ENCODE assay signal across 8 mouse cellular contexts in the genomic region with DNA sequence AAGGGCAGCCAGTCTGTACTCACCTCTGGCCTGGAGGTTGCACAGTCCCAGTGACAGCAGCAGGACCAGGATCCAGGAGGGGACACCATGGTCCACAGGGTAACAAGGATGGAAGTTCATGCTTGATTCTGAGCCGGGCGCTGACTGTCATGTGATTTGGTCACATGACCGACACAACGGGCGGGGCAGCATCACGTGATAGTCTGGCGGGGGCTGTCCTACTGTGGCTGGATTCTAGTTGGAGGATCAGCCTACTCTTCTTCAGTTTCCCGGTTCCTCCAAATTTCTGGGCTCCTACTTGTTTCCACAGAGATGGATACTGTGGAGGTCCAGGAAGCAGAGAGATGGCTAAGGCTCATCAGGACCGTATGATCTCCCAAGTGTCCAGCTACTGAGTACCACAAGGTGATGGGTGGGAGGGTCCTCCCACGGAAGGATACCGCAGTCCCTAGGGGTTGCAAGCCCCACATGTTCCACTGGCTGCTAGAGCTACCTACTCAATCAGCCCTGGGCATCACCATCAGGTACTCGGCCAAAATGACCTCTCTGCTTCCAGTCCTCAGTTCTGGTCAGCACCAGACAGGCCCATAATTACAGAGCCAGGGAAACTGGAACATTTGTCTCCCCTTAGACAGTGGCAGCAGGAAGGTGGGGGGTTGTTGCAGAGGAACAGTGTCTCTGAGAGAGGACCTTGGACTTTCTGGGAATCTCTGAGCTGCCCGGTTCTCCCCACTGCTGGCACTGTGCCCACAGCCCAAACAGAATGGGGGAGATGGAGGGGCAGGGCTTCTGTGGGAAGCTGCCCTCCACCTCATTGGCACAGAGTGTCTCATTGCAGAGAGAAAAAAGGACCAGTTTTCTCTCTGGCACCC. TPM values are rescaled to one million over a fixed set of nuclear protein-coding genes. Genes with fewer than 3 reads are reported as not detected.
DNase-seq lines count a peak whose midpoint lies in the region; ATAC-seq and TF ChIP-seq lines count a peak whose summit lies in the region.

A gene (minus strand): TSS at position 152 of the 872 bp plus-strand sequence.

- no peak for TF ChIP-seq CTCF in cerebellum, adult 2 months (IDR thresholded peaks at IDR 0.05; ENCODE audit: borderline replicate concordance, insufficient read depth, low read depth, low read length)
- no peak for TF ChIP-seq CTCF in forebrain, postnatal 0 days (IDR thresholded peaks at IDR 0.05; ENCODE audit: low read depth)
- no peak for TF ChIP-seq CTCF in layer of hippocampus, adult 2 months (conservative IDR thresholded peaks at IDR 0.05)
- no peak for TF ChIP-seq CTCF in lung, adult 2 months (IDR thresholded peaks at IDR 0.05; ENCODE audit: insufficient read depth, low read length)

- ATAC-seq in forebrain, postnatal 0 days: peak; percentile 89
- peak; percentile 88 for ATAC-seq in neural tube, embryonic 15.5 days (ENCODE audit: low FRiP score)

- intact Hi-C loops in heart, postnatal 36 days (cut with DNase I): no loop called here

- 1% methylated on average over 13 of the region's 13 CpGs for WGBS in cerebellum, adult 2 months
- WGBS in forebrain, postnatal 0 days: 5% methylated on average over 13 of the region's 13 CpGs
- WGBS in lung, adult 2 months: 3% methylated on average over 13 of the region's 13 CpGs
- WGBS in neural tube, embryonic 15.5 days: 5% methylated on average over 13 of the region's 13 CpGs

- peak within 1 kb of the TSS; percentile 86 for H3K4me2 ChIP-seq in forebrain, postnatal 0 days (ENCODE audit: low read depth)
- peak within 1 kb of the TSS; percentile 94 for H3K4me2 ChIP-seq in neural tube, embryonic 15.5 days

- peaks cover 8% of the 10 kb centered on the region for H3K4me1 ChIP-seq in cerebellum, adult 2 months (ENCODE audit: control insufficient read depth, insufficient read depth, low read length)
- peaks cover 11% of the 10 kb centered on the region; the same call in 1 of the 2 replicates for H3K4me1 ChIP-seq in forebrain, postnatal 0 days (ENCODE audit: insufficient read depth)
- peaks cover 9% of the 10 kb centered on the region; the same call in 1 of the 2 replicates for H3K4me1 ChIP-seq in lung, adult 2 months (ENCODE audit: control insufficient read depth, insufficient read depth, low read length)
- H3K4me1 ChIP-seq in neural tube, embryonic 15.5 days: peaks cover 29% of the 10 kb centered on the region

- DNase-seq in MN1 (ENCODE audit: low spot score): peak; percentile 88
- peak; percentile 87 to 88 for DNase-seq in cerebellum, adult 2 months
- DNase-seq in forebrain, postnatal 0 days: peak; percentile 89
- peak; percentile 69 to 75 for DNase-seq in heart, postnatal 36 days
- peak; percentile 82 to 87 for DNase-seq in layer of hippocampus, adult 2 months (ENCODE audit: low spot score in 2 of 2)
- peak; percentile 73 for DNase-seq in lung, adult 2 months
- peak; percentile 89 for DNase-seq in testis, postnatal 10 days (ENCODE audit: low spot score)

- H3K27me3 ChIP-seq in cerebellum, adult 2 months (ENCODE audit: control insufficient read depth, insufficient read depth, low read length): no peaks in the 10 kb centered on the region
- no peaks in the 10 kb centered on the region for H3K27me3 ChIP-seq in forebrain, postnatal 0 days (ENCODE audit: insufficient read depth, low read length)
- H3K27me3 ChIP-seq in neural tube, embryonic 15.5 days (replicated peaks): no peaks in the 10 kb centered on the region

- H3K27ac ChIP-seq in cerebellum, adult 2 months (ENCODE audit: insufficient read depth, low read length): 0 out of 2 replicates have a peak within 1 kb of the TSS, but pooled peaks have one; percentile 27
- H3K27ac ChIP-seq in forebrain, postnatal 0 days (ENCODE audit: low read depth, low read length): no peak within 1 kb of the TSS
- peak within 1 kb of the TSS; percentile 72 for H3K27ac ChIP-seq in layer of hippocampus, adult 2 months
- H3K27ac ChIP-seq in neural tube, embryonic 15.5 days (replicated peaks): peak within 1 kb of the TSS; percentile 45; the same call in 1 of the 2 replicates

- peaks cover 22% of the 10 kb centered on the region for H3K36me3 ChIP-seq in forebrain, postnatal 0 days (ENCODE audit: insufficient read depth)
- peaks cover 23% of the 10 kb centered on the region for H3K36me3 ChIP-seq in neural tube, embryonic 15.5 days

- H3K4me3 ChIP-seq in cerebellum, adult 2 months (replicated peaks; ENCODE audit: insufficient read depth, low read depth, low read length): peak within 1 kb of the TSS; percentile 80
- peak within 1 kb of the TSS; percentile 52 for H3K4me3 ChIP-seq in forebrain, postnatal 0 days (ENCODE audit: low read depth, low read length)
- H3K4me3 ChIP-seq in layer of hippocampus, adult 2 months: peak within 1 kb of the TSS; percentile 76
- peak within 1 kb of the TSS; percentile 71 for H3K4me3 ChIP-seq in lung, adult 2 months (replicated peaks; ENCODE audit: extremely low read depth, low read depth, low read length)
- peak within 1 kb of the TSS; percentile 57 for H3K4me3 ChIP-seq in neural tube, embryonic 15.5 days (replicated peaks)

- no peaks in the 10 kb centered on the region for H3K9me3 ChIP-seq in forebrain, postnatal 0 days (ENCODE audit: low read length)
- no peaks in the 10 kb centered on the region for H3K9me3 ChIP-seq in neural tube, embryonic 15.5 days (replicated peaks)

- TF ChIP-seq POLR2A in cerebellum, adult 2 months (IDR thresholded peaks at IDR 0.05; ENCODE audit: borderline replicate concordance, insufficient read depth, low read length): peak; percentile 87; the same call in 1 of the 2 replicates
- peak; percentile 64; the same call in 1 of the 2 replicates for TF ChIP-seq POLR2A in lung, adult 2 months (IDR thresholded peaks at IDR 0.05; ENCODE audit: borderline replicate concordance, extremely low read depth, low read depth, low read length)

- H3K9ac ChIP-seq in forebrain, postnatal 0 days: peak within 1 kb of the TSS; percentile 64
- H3K9ac ChIP-seq in neural tube, embryonic 15.5 days (replicated peaks): peak within 1 kb of the TSS; percentile 59

RNA-seq across cellular contexts. Expression of the gene that starts here (rescaled TPM):
- polyA plus RNA-seq in cerebellum, adult 2 months (2012; rRNA removed): 63.1 and 71.2 TPM in 2 replicates
- total RNA-seq in forebrain, postnatal 0 days (2014; rRNA removed): 17.4 and 21.7 TPM in 2 replicates
- 15.3 and 19.8 TPM in 2 replicates for polyA plus RNA-seq in forebrain, postnatal 0 days (2015; fragmentation: Nextera tagmentation; extraction: Ambion mirVana)
- 1 to 10 TPM; 3.4 to 3.7 TPM for total RNA-seq in heart, postnatal 36 days (2021)
- total RNA-seq in layer of hippocampus, adult 2 months (2021): 10 to 100 TPM; 32.1 to 36.2 TPM
- 33.6 and 36.4 TPM in 2 replicates for polyA plus RNA-seq in lung, adult 2 months (2012; rRNA removed)
- polyA plus RNA-seq in neural tube, embryonic 15.5 days (2015; fragmentation: Nextera tagmentation; extraction: Ambion mirVana): 24.2 and 27.3 TPM in 2 replicates
